Mouse (Mus musculus) embryonic facial prominence, embryonic 15.5 days (tissue): ENCODE measurements around the gene Rabl3. TPM values are rescaled to one million over a fixed set of nuclear protein-coding genes. Genes with fewer than 3 reads are reported as not detected.
A peak's percentile ranks its signal among the peaks of the same experiment; 100 is the strongest.

Experiments
- ATAC-seq: fragments of 200-750 bp; cut with Nextera tagmentation; 2 replicates; pipeline ENCODE4 v1.8.0; 2017; ENCODE audit warnings: low read depth, moderate TSS enrichment; ENCODE audit not compliant: insufficient number of reproducible peaks, low FRiP score, low TSS enrichment
- H3K27ac ChIP-seq: fragments of 300-500 bp; sonication (generic); replicated peaks from 2 replicates; pipeline ENCODE4 v1.5.1; 2015; ENCODE audit warnings: mild to moderate bottlenecking, inconsistent platforms
- H3K27me3 ChIP-seq: fragments of 300-500 bp; sonication (generic); 2 replicates; pipeline ENCODE4 v1.6.1; 2015; ENCODE audit warnings: inconsistent platforms
- H3K36me3 ChIP-seq: fragments of 300-500 bp; sonication (generic); 2 replicates; pipeline ENCODE4 v1.6.1; 2015; ENCODE audit warnings: mild to moderate bottlenecking, inconsistent platforms
- H3K4me1 ChIP-seq: fragments of 300-500 bp; sonication (generic); 2 replicates; pipeline ENCODE4 v1.6.1; 2015; ENCODE audit warnings: inconsistent platforms
- H3K4me2 ChIP-seq: fragments of 300-500 bp; sonication (generic); replicated peaks from 2 replicates; pipeline ENCODE4 v1.6.1; 2015; ENCODE audit warnings: mild to moderate bottlenecking, inconsistent platforms
- H3K4me3 ChIP-seq: fragments of 300-500 bp; sonication (generic); replicated peaks from 2 replicates; pipeline ENCODE4 v1.5.1; 2015; ENCODE audit warnings: mild to moderate bottlenecking, inconsistent platforms
- H3K9ac ChIP-seq: fragments of 300-500 bp; sonication (generic); 2 replicates; pipeline ENCODE4 v1.6.1; 2015; ENCODE audit warnings: inconsistent platforms
- H3K9me3 ChIP-seq: fragments of 300-500 bp; sonication (generic); replicated peaks from 2 replicates; pipeline ENCODE4 v1.6.1; 2016; ENCODE audit warnings: inconsistent platforms
- WGBS: fragments of 180-500 bp; shearing (Covaris S2); methylation state at CpG from one replicate; pipeline ENCODE4 v1.1.7; 2015; 5-methylcytosine and 5-hydroxymethylcytosine counted together
- polyA plus RNA-seq: library from polyadenylated mRNA; unstranded; fragments of >200 nt; fragmentation: Nextera tagmentation; extraction: Ambion mirVana; gene quantifications from 2 replicates; pipeline ENCODE4 v1.2.1, GENCODE M21; 2015

Gene Rabl3
- polyA plus RNA-seq = 19.0 and 19.6 TPM in 2 replicates

GRCm38 (mm10) chr16:37539611-37540580 is at the start of gene Rabl3, which contains the start of gene Gtf2e1:
Rabl3 (plus strand) TSS chr16:37539885.
Gtf2e1 (minus strand) TSS chr16:37539789.
- Histone ChIP-seq H3K27ac (peak within 1 kb of the TSS; percentile 96), H3K27me3 (no peaks in the 10 kb centered on the region), H3K9ac (peak within 1 kb of the TSS; percentile 83), H3K4me1 (peaks cover 15% of the 10 kb centered on the region), H3K36me3 (peaks cover 8% of the 10 kb centered on the region; the same call in 1 of the 2 replicates), H3K4me2 (peak within 1 kb of the TSS; percentile 66), H3K4me3 (peak within 1 kb of the TSS; percentile 86), H3K9me3 (no peaks in the 10 kb centered on the region)
- ATAC-seq = peak; percentile 99
- 2% methylated on average over 41 of the region's 41 CpGs for WGBS

GRCm38 (mm10) chr16:37495017-37495416 is 44.7 kb upstream of the Rabl3 start:
- no peaks in the 10 kb centered on the region for H3K4me1 ChIP-seq
- H3K9me3 ChIP-seq = no peaks in the 10 kb centered on the region
- WGBS = 78% methylated on average over 6 of the region's 6 CpGs
- ATAC-seq = no peak
- H3K4me3 ChIP-seq = no peak overlapping the region
- no peaks in the 10 kb centered on the region for H3K27me3 ChIP-seq
- H3K4me2 ChIP-seq = no peak overlapping the region
- H3K36me3 ChIP-seq = no peaks in the 10 kb centered on the region
- H3K27ac ChIP-seq = no peak overlapping the region
- H3K9ac ChIP-seq = no peak overlapping the region

GRCm38 (mm10) chr16:37498581-37498980 is 41.1 kb upstream of the Rabl3 start:
- no peaks in the 10 kb centered on the region for H3K27me3 ChIP-seq
- ATAC-seq = no peak
- no peak overlapping the region for H3K4me2 ChIP-seq
- H3K36me3 ChIP-seq = no peaks in the 10 kb centered on the region
- H3K4me3 ChIP-seq = no peak overlapping the region
- WGBS = 73% methylated on average over 9 of the region's 9 CpGs
- H3K9ac ChIP-seq = no peak overlapping the region
- no peaks in the 10 kb centered on the region for H3K4me1 ChIP-seq
- H3K27ac ChIP-seq = no peak overlapping the region
- H3K9me3 ChIP-seq = no peaks in the 10 kb centered on the region

- Histone ChIP-seq H3K27me3 (no peaks in the 10 kb centered on the region), H3K27ac (no peak overlapping the region), H3K4me2 (no peak overlapping the region), H3K9ac (no peak overlapping the region), H3K9me3 (no peaks in the 10 kb centered on the region), H3K4me3 (no peak overlapping the region), H3K4me1 (no peaks in the 10 kb centered on the region), H3K36me3 (no peaks in the 10 kb centered on the region)
- ATAC-seq = no peak
- 70% methylated on average over 1 of the region's 1 CpGs for WGBS
These were observed 35.2 kb upstream of the Rabl3 start for GRCm38 (mm10) chr16:37504517-37504916.

- WGBS = 93% methylated on average over 9 of the region's 9 CpGs
- H3K9me3 ChIP-seq = no peaks in the 10 kb centered on the region
- no peaks in the 10 kb centered on the region for H3K4me1 ChIP-seq
- H3K27me3 ChIP-seq = no peaks in the 10 kb centered on the region
- H3K4me2 ChIP-seq = no peak overlapping the region
- no peak overlapping the region for H3K4me3 ChIP-seq
- H3K9ac ChIP-seq = no peak overlapping the region
- ATAC-seq = no peak
- no peak overlapping the region for H3K27ac ChIP-seq
- H3K36me3 ChIP-seq = peaks cover 14% of the 10 kb centered on the region
These were observed 32.9 kb upstream of the Rabl3 start for GRCm38 (mm10) chr16:37506751-37507150.

GRCm38 (mm10) chr16:37511489-37511888 is 28.2 kb upstream of the Rabl3 start:
- Histone ChIP-seq H3K36me3 (peaks cover 24% of the 10 kb centered on the region), H3K27me3 (no peaks in the 10 kb centered on the region), H3K4me1 (no peaks in the 10 kb centered on the region), H3K4me2 (no peak overlapping the region), H3K9me3 (no peaks in the 10 kb centered on the region), H3K27ac (no peak overlapping the region), H3K9ac (no peak overlapping the region), H3K4me3 (no peak overlapping the region)
- ATAC-seq = no peak
- 94% methylated on average over 15 of the region's 15 CpGs for WGBS

GRCm38 (mm10) chr16:37514644-37515043 is 25.0 kb upstream of the Rabl3 start:
- H3K36me3 ChIP-seq = peaks cover 27% of the 10 kb centered on the region
- no peak for ATAC-seq
- H3K4me2 ChIP-seq = no peak overlapping the region

GRCm38 (mm10) chr16:37516376-37516993 is 23.2 kb upstream of the Rabl3 start:
- 87% methylated on average over 6 of the region's 6 CpGs for WGBS
- no peak for ATAC-seq
- Histone ChIP-seq H3K9me3 (no peaks in the 10 kb centered on the region), H3K4me2 (no peak overlapping the region), H3K4me1 (no peaks in the 10 kb centered on the region), H3K27ac (no peak overlapping the region), H3K27me3 (no peaks in the 10 kb centered on the region), H3K9ac (no peak overlapping the region), H3K4me3 (no peak overlapping the region), H3K36me3 (peaks cover 30% of the 10 kb centered on the region)

More at GRCm38 (mm10) chr16:37514644-37515043, 25.0 kb upstream of the Rabl3 start:
- H3K9ac ChIP-seq = no peak overlapping the region
- H3K27me3 ChIP-seq = no peaks in the 10 kb centered on the region
- H3K27ac ChIP-seq = no peak overlapping the region
- H3K9me3 ChIP-seq = no peaks in the 10 kb centered on the region
- 88% methylated on average over 8 of the region's 8 CpGs for WGBS
- H3K4me3 ChIP-seq = no peak overlapping the region
- no peaks in the 10 kb centered on the region for H3K4me1 ChIP-seq

- 93% methylated on average over 4 of the region's 4 CpGs for WGBS
- Histone ChIP-seq H3K9ac (no peak overlapping the region), H3K36me3 (peaks cover 38% of the 10 kb centered on the region), H3K9me3 (no peaks in the 10 kb centered on the region), H3K4me2 (no peak overlapping the region), H3K4me1 (no peaks in the 10 kb centered on the region), H3K4me3 (no peak overlapping the region), H3K27me3 (no peaks in the 10 kb centered on the region), H3K27ac (no peak overlapping the region)
- ATAC-seq = no peak
These were observed 22.0 kb upstream of the Rabl3 start for GRCm38 (mm10) chr16:37517596-37518211.

- no peak overlapping the region for H3K4me3 ChIP-seq
- no peaks in the 10 kb centered on the region for H3K27me3 ChIP-seq
- H3K4me2 ChIP-seq = no peak overlapping the region
- H3K27ac ChIP-seq = no peak overlapping the region
- H3K4me1 ChIP-seq = no peaks in the 10 kb centered on the region
- H3K36me3 ChIP-seq = peaks cover 44% of the 10 kb centered on the region
- no peak overlapping the region for H3K9ac ChIP-seq
- 89% methylated on average over 2 of the region's 2 CpGs for WGBS
- no peak for ATAC-seq
- no peaks in the 10 kb centered on the region for H3K9me3 ChIP-seq
These were observed 21.0 kb upstream of the Rabl3 start for GRCm38 (mm10) chr16:37518662-37519061.

- Histone ChIP-seq H3K36me3 (peaks cover 48% of the 10 kb centered on the region), H3K4me3 (no peak overlapping the region), H3K27me3 (no peaks in the 10 kb centered on the region), H3K4me2 (no peak overlapping the region), H3K27ac (no peak overlapping the region), H3K9ac (no peak overlapping the region), H3K9me3 (no peaks in the 10 kb centered on the region), H3K4me1 (no peaks in the 10 kb centered on the region)
- WGBS = 95% methylated on average over 1 of the region's 1 CpGs
- no peak for ATAC-seq
These were observed 20.0 kb upstream of the Rabl3 start for GRCm38 (mm10) chr16:37519721-37520120.
